Mouse (Mus musculus) liver, embryonic 13.5 days (tissue): ENCODE measurements around the gene Ppp2ca. TPM values are rescaled to one million over a fixed set of nuclear protein-coding genes. Genes with fewer than 3 reads are reported as not detected.
"Not testable (repeated sequence)": the region's sequence is repeated elsewhere in the genome, so short reads cannot be mapped to it uniquely, and the experiment has no call there.

Source experiments
- ATAC-seq: fragments of 200-750 bp; cut with Nextera tagmentation; 2 replicates; pipeline ENCODE4 v1.8.0; 2017; ENCODE audit warnings: low read depth, mild to moderate bottlenecking, moderate number of reproducible peaks, moderate library complexity
- DNase-seq: peaks from one replicate; pipeline ENCODE4 v3.0.0; 2022
- H3K27ac ChIP-seq: fragments of 300-500 bp; sonication (generic); 2 replicates; pipeline ENCODE4 v1.5.1; 2015; ENCODE audit warnings: moderate library complexity, mild to moderate bottlenecking, inconsistent platforms
- H3K27me3 ChIP-seq: fragments of 300-500 bp; sonication (generic); 2 replicates; pipeline ENCODE4 v1.6.1; 2015; ENCODE audit warnings: mild to moderate bottlenecking, inconsistent platforms
- H3K36me3 ChIP-seq: fragments of 300-500 bp; sonication (generic); 2 replicates; pipeline ENCODE4 v1.6.1; 2015; ENCODE audit warnings: mild to moderate bottlenecking, inconsistent platforms
- H3K4me1 ChIP-seq: fragments of 300-500 bp; sonication (generic); replicated peaks from 2 replicates; pipeline ENCODE4 v1.6.1; 2015; ENCODE audit warnings: inconsistent platforms
- H3K4me2 ChIP-seq: fragments of 300-500 bp; sonication (generic); 2 replicates; pipeline ENCODE4 v1.6.1; 2015; ENCODE audit warnings: inconsistent platforms, mild to moderate bottlenecking, moderate library complexity
- H3K4me3 ChIP-seq: fragments of 300-500 bp; sonication (generic); replicated peaks from 2 replicates; pipeline ENCODE4 v1.5.1; 2015; ENCODE audit warnings: mild to moderate bottlenecking, inconsistent platforms
- H3K9ac ChIP-seq: fragments of 300-500 bp; sonication (generic); 2 replicates; pipeline ENCODE4 v1.6.1; 2015; ENCODE audit warnings: mild to moderate bottlenecking, inconsistent platforms
- H3K9me3 ChIP-seq: fragments of 300-500 bp; sonication (generic); replicated peaks from 2 replicates; pipeline ENCODE4 v1.6.1; 2016; ENCODE audit warnings: inconsistent platforms
- WGBS: fragments of 180-500 bp; shearing (Covaris S2); methylation state at CpG from one replicate; pipeline ENCODE4 v1.1.7; 2015; ENCODE audit not compliant: insufficient replicate concordance; 5-methylcytosine and 5-hydroxymethylcytosine counted together
- microRNA-seq: library from miRNA; unstranded; fragments of <30 nt; microRNA quantifications from one replicate; pipeline ENCODE4, GENCODE M21; 2016
- polyA plus RNA-seq: library from polyadenylated mRNA; unstranded; fragments of >200 nt; fragmentation: Nextera tagmentation; extraction: Ambion mirVana; gene quantifications from 2 replicates; pipeline ENCODE4 v1.2.1, GENCODE M21; 2015

Ppp2ca gene
- polyA plus RNA-seq, 1 experiment from 2014 or later: 37.6 TPM

- ATAC-seq, H3K4me2 ChIP-seq, DNase-seq, H3K4me3 ChIP-seq, H3K4me1 ChIP-seq, H3K9ac ChIP-seq, H3K9me3 ChIP-seq, H3K27ac ChIP-seq, H3K36me3 ChIP-seq, H3K27me3 ChIP-seq: not testable (repeated sequence)
- 29% methylated on average over 4 of the region's 4 CpGs for WGBS
These were observed 45.2 kb downstream of the Ppp2ca start for GRCm38 (mm10) chr11:52143675-52144074.

- not testable (repeated sequence) for H3K27ac ChIP-seq, H3K27me3 ChIP-seq, H3K4me1 ChIP-seq, H3K4me2 ChIP-seq, H3K36me3 ChIP-seq, ATAC-seq, H3K9ac ChIP-seq, H3K9me3 ChIP-seq, DNase-seq, H3K4me3 ChIP-seq
- WGBS: 19% methylated on average over 1 of the region's 1 CpGs
These were observed 46.9 kb downstream of the Ppp2ca start, which contains the start of gene Olfr1373 for GRCm38 (mm10) chr11:52145428-52145827. TSS of gene Olfr1373 (minus strand) at chr11:52145528.

GRCm38 (mm10) chr11:52163926-52164325 is 65.4 kb downstream of the Ppp2ca start:
- 21% methylated on average over 10 of the region's 10 CpGs for whole genome bisulfite sequencing
- Histone ChIP-seq H3K4me2 (no peak overlapping the region), H3K4me1 (0 out of 2 replicates have a peak, but pooled peaks cover 4% of the 10 kb centered on the region), H3K4me3 (no peak overlapping the region), H3K9ac (no peak overlapping the region), H3K36me3 (no peaks in the 10 kb centered on the region), H3K9me3 (no peaks in the 10 kb centered on the region), H3K27ac (no peak overlapping the region), H3K27me3 (peaks cover 47% of the 10 kb centered on the region)
- DNase-seq: no peak
- ATAC-seq: no peak

GRCm38 (mm10) chr11:52167126-52167525 is 68.6 kb downstream of the Ppp2ca start:
- Histone ChIP-seq H3K4me2 (0 out of 2 replicates have a peak overlapping the region, but pooled peaks have one; percentile 63), H3K27me3 (peaks cover 66% of the 10 kb centered on the region), H3K9ac (no peak overlapping the region), H3K27ac (no peak overlapping the region), H3K36me3 (no peaks in the 10 kb centered on the region), H3K4me1 (0 out of 2 replicates have a peak, but pooled peaks cover 4% of the 10 kb centered on the region), H3K4me3 (0 out of 2 replicates have a peak overlapping the region, but pooled peaks have one; percentile 16), H3K9me3 (no peaks in the 10 kb centered on the region)
- ATAC-seq (no peak), DNase-seq (no peak)
- WGBS: 1% methylated on average over 21 of the region's 21 CpGs

- not testable (repeated sequence) for H3K9me3 ChIP-seq, H3K36me3 ChIP-seq, H3K27ac ChIP-seq, H3K9ac ChIP-seq, H3K4me1 ChIP-seq, DNase-seq
- ATAC-seq: 0 out of 2 replicates have a peak, but pooled peaks have one; percentile 29
- H3K4me3 ChIP-seq: peak overlapping the region; percentile 48
- peaks cover 73% of the 10 kb centered on the region for H3K27me3 ChIP-seq
- peak overlapping the region; percentile 63 for H3K4me2 ChIP-seq
- WGBS: 2% methylated on average over 41 of the region's 42 CpGs
These were observed 69.4 kb downstream of the Ppp2ca start for GRCm38 (mm10) chr11:52167901-52168302.

- Histone ChIP-seq H3K9ac (no peak overlapping the region), H3K27ac (no peak overlapping the region), H3K4me3 (peak overlapping the region; percentile 48), H3K4me2 (peak overlapping the region; percentile 63), H3K4me1 (0 out of 2 replicates have a peak, but pooled peaks cover 4% of the 10 kb centered on the region), H3K36me3 (no peaks in the 10 kb centered on the region), H3K9me3 (no peaks in the 10 kb centered on the region), H3K27me3 (peaks cover 72% of the 10 kb centered on the region)
- WGBS: 13% methylated on average over 12 of the region's 12 CpGs
- ATAC-seq (no peak), DNase-seq (no peak)
These were observed 70.0 kb downstream of the Ppp2ca start for GRCm38 (mm10) chr11:52168461-52168860.

Small RNA genes within 50 kb of the gene (microRNA-seq; reads per million reads assigned to microRNA genes)
- gene Gm24157: 2.3 reads per million
- gene Mir3061: 54.0 reads per million, percentile 44 among the genes with 10 or more reads in this experiment

Other genes with a start within 250 kb of the Ppp2ca start
- gene Jade2, start 241.0 kb upstream of the Ppp2ca start, polyA plus RNA-seq: 0.55 and 0.61 TPM in 2 replicates
- gene Cdkn2aipnl, start 131.0 kb upstream of the Ppp2ca start, polyA plus RNA-seq: 60.1 and 67.3 TPM in 2 replicates
- 135 and 142 TPM in 2 replicates for gene Ube2b, start 97.9 kb upstream of the Ppp2ca start, polyA plus RNA-seq
- gene Cdkl3, start 94.5 kb upstream of the Ppp2ca start, polyA plus RNA-seq: 1.7 TPM in 2 replicates
- not detected in 2 replicates for gene Olfr1373, start 46.8 kb downstream of the Ppp2ca start, polyA plus RNA-seq
- not detected in 2 replicates for gene Olfr1371, start 115.3 kb downstream of the Ppp2ca start, polyA plus RNA-seq
- gene Skp1a, start 133.3 kb downstream of the Ppp2ca start, polyA plus RNA-seq: 377 and 461 TPM in 2 replicates
- 1.9 and 2.0 TPM in 2 replicates for gene Tcf7, start 184.3 kb downstream of the Ppp2ca start, polyA plus RNA-seq